Mouse (Mus musculus): ENCODE measurements at regions not wholly inside any gene's neighbourhood (a gene's known extent, or its start where the extent isn't known, plus 50 kb on each side); places are given as distances from the start of the nearest gene placed in this dataset.

GRCm38 (mm10) chr15:93705651-93706050 lies 110.0 kb upstream of the Prickle1 start:
- DNase-seq (ENCODE audit: low spot score in 2 of 2), result no peak

GRCm38 (mm10) chr15:93705109-93705508 lies 109.4 kb upstream of the Prickle1 start:
- DNase-seq (ENCODE audit: low spot score in 2 of 2), result no peak

- DNase-seq (ENCODE audit: low spot score in 2 of 2), result no peak
Observed at GRCm38 (mm10) chr15:93701017-93701416, 105.3 kb upstream of the Prickle1 start.

- DNase-seq (ENCODE audit: low spot score in 2 of 2), result peak in 1 of 2 experiments; percentile 71
Observed at GRCm38 (mm10) chr15:93699971-93700370, 104.3 kb upstream of the Prickle1 start.

GRCm38 (mm10) chr15:93698182-93698822 lies 102.6 kb upstream of the Prickle1 start:
- no peak for DNase-seq (ENCODE audit: low spot score in 2 of 2)

GRCm38 (mm10) chr15:93690717-93691116 lies 95.0 kb upstream of the Prickle1 start:
- no peak for DNase-seq (ENCODE audit: low spot score in 2 of 2)

- DNase-seq (ENCODE audit: low spot score in 2 of 2), result no peak
Observed at GRCm38 (mm10) chr15:93690011-93690410, 94.3 kb upstream of the Prickle1 start.

GRCm38 (mm10) chr15:93686385-93686784 lies 90.7 kb upstream of the Prickle1 start:
- DNase-seq (ENCODE audit: low spot score in 2 of 2), result no peak

- no peak for DNase-seq (ENCODE audit: low spot score in 2 of 2)
Observed at GRCm38 (mm10) chr15:93681602-93682001, 85.9 kb upstream of the Prickle1 start.

- no peak for DNase-seq (ENCODE audit: low spot score in 2 of 2)
Observed at GRCm38 (mm10) chr15:93675624-93676023, 79.9 kb upstream of the Prickle1 start.

GRCm38 (mm10) chr15:93673976-93674375 lies 78.3 kb upstream of the Prickle1 start:
- no peak for DNase-seq (ENCODE audit: low spot score in 2 of 2)

GRCm38 (mm10) chr15:93663876-93664275 lies 68.2 kb upstream of the Prickle1 start:
- DNase-seq (ENCODE audit: low spot score in 2 of 2), result no peak

GRCm38 (mm10) chr15:93662601-93663000 lies 66.9 kb upstream of the Prickle1 start:
- no peak for DNase-seq (ENCODE audit: low spot score in 2 of 2)

- DNase-seq (ENCODE audit: low spot score in 2 of 2), result no peak
Observed at GRCm38 (mm10) chr15:93661801-93662200, 66.1 kb upstream of the Prickle1 start.

GRCm38 (mm10) chr15:93660952-93661648 lies 65.4 kb upstream of the Prickle1 start:
- DNase-seq (ENCODE audit: low spot score in 2 of 2), result no peak

- no peak for DNase-seq (ENCODE audit: low spot score in 2 of 2)
Observed at GRCm38 (mm10) chr15:93657171-93657570, 61.5 kb upstream of the Prickle1 start.

GRCm38 (mm10) chr15:93656713-93657112 lies 61.0 kb upstream of the Prickle1 start:
- no peak for DNase-seq (ENCODE audit: low spot score in 2 of 2)

- DNase-seq (ENCODE audit: low spot score in 2 of 2), result no peak
Observed at GRCm38 (mm10) chr15:93655743-93656142, 60.1 kb upstream of the Prickle1 start.

GRCm38 (mm10) chr15:93655243-93655642 lies 59.6 kb upstream of the Prickle1 start:
- no peak for DNase-seq (ENCODE audit: low spot score in 2 of 2)

GRCm38 (mm10) chr15:93653378-93653777 lies 57.7 kb upstream of the Prickle1 start:
- no peak for DNase-seq (ENCODE audit: low spot score in 2 of 2)

GRCm38 (mm10) chr15:93650981-93651757 lies 55.5 kb upstream of the Prickle1 start:
- DNase-seq (ENCODE audit: low spot score in 2 of 2), result no peak

- DNase-seq (ENCODE audit: low spot score in 2 of 2), result no peak
Observed at GRCm38 (mm10) chr15:93650009-93650522, 54.4 kb upstream of the Prickle1 start.
